Mouse (Mus musculus): ENCODE data around the gene Orai2.
"Not testable (repeated sequence)": the region's sequence is repeated elsewhere in the genome, so short reads cannot be mapped to it uniquely, and the experiment has no call there.

The Orai2 gene

DNA sequence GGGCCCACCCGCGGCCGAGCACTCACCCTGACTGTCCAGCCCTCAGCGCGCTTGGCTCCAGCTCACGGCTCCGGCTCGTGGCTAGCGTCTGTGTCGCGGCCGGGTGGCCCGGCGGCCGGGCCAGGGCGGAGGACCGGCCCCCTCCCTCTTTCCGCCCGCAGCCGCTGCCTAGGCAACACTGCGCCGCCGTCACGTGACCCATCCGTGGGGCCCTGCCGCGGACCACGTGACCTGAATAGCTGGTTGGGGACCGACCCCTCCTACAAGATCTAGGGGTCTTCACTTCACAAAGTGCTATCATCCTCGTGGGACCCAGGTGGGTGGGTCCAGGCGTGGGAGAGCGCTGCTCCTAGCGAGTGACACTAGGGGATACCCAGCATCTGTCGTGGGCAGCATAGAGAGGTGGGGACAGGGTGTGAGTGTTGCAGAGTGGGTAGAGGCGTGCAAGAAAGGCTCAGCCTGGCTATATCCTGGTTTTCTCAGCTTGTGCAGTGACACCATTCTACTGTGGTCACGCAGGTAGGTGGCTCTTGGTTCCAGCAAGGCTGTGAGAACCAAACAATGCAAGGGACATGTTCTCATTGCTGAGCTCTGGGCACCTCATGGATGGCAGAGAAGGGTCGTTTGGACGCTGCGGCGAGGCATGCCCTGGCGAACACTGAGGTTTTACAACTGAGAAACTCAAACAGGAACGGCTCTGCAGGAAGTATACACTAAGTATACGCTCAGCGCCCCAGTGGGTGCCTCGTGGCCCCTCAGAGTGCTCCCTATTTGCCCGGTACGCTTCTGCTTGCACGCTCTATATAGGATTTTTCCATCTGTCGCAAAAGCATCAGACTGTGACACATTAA is at the start of gene Orai2:
Gene Orai2, minus strand, starts transcription at position 202 of the 851 bp plus-strand sequence.
- DNase-seq: peak; percentile 81

DNA sequence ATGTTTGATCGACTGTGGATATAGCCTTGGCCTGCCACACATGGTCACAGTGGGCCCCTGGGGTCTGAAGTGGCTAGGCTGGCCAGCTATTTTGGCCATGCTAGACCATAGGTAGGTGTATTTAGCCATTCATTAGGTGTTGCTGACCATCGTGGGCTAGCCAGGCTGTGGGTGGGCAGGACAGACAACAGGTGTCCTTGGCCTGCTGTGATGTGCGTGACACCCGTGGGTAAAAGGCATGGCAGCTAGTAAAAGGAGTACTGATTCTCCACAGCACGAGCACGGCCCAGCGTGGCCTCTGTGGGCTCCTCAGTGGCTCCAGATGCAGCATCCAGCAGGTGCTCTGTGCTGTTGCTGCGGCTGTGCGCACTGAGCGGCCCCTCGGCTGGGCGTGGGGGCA is 48.1 kb upstream of the Orai2 start:
- no peak for DNase-seq

DNA sequence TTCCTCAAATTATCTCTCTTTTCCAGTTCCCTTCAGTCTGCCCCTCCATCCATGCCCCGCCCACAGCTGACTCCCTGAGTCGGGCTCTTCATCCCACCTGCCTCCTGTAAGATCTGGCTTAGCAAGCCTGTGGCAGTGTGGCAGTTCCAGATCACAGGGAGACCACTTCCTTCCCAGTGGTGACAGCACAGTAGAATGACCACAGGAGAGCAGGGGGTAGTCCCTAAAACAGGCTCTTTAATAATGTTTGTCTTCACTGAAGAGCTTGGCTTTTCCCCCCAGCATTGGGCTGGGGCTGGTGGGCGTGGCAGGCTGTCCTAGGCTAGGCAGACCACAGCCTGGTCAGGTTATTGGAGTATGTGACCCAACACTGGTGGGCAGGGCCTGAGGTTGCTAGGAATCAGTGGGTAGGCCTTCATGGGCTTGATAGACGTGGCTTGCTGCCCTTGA is 47.4 kb upstream of the Orai2 start:
- DNase-seq: no peak

DNA sequence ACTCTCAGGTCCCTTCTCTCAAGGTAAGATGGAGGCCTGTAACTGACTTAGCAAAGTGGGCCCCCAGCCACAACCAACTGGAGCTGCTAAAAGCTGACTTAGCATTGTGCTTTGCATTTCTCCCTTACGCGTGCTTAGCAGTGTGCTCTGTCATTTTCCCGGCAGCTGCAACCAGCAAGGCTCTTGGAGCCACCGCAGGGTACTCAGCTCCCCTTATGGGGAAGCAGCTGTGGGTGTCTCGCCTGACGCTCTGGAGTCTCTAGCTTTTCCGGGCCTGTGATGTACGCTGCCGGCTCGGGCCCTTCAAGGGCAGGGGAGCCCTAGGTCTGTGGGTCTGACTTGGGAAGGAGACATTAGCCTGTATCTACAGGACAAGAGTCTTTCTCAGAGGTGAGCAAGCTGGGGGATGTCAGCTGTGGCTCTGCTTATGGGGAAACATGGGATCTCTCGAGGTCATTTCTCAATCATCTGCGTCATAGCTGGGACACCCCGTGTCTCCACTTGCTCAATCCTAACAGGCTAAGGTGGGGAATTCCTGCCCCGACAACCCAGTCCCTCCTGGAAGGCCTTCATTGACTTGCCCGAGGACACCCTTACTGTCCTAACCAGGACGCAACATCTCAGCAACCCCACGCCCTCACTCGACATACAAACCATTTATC is 46.6 kb upstream of the Orai2 start:
- DNase-seq: no peak

DNA sequence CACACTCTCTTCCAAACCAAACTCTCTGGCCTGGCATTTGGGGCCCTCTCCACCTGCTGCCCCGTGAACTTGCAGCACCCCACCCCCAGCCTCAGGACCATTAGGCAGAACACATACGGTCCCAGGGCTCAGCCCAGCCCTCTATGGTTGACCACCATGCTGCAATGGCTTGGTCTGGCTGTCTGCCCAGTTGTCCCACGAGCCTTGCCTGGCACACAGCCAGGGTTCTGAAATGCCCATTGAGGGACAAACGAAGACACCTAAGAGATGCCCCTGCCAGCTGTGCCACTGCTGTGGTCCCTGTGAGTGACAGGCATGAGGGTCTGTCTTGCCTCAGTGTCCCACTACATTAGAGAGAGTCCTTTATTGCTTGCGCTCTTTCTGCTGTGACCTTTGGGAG is 45.4 kb upstream of the Orai2 start:
- DNase-seq: no peak

DNA sequence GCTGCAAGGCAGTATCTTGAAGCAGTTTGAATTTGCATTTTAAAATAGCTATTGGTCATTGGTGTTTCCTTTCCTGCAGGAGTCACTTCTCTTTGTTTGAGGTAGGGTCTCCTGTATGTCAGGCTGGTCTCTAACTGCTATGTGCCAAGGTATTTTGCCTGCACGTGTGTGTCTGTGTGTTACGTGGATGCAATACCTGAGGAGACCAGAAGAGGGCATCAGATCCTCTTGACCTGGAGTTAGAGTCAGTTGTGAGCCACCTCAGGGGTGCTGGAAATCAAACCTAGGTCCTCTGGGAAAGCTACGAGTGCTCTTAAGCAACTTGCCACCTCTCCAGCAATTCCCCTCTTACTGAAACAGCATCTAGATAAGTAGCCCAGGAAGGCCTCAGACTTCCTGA is 44.7 kb upstream of the Orai2 start:
- DNase-seq: no peak

DNA sequence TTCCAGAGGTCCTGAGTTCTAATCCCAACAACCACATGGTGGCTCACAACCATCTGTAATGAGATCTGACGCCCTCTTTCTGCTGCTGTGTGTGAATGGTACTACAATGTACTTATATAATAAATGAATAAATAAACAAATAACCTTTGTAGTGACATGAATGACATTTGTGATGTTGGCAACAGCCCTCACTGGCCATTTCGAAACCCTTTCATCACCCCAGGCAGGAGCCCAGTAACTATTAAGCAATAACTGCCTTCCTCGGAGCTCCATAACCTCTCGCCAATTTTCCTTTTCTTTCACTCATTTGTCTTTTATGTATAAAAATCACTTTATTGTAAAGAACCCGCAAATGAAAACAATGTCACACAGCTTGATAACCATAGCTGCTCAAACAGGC is 43.2 kb upstream of the Orai2 start:
- DNase-seq: no peak

DNA sequence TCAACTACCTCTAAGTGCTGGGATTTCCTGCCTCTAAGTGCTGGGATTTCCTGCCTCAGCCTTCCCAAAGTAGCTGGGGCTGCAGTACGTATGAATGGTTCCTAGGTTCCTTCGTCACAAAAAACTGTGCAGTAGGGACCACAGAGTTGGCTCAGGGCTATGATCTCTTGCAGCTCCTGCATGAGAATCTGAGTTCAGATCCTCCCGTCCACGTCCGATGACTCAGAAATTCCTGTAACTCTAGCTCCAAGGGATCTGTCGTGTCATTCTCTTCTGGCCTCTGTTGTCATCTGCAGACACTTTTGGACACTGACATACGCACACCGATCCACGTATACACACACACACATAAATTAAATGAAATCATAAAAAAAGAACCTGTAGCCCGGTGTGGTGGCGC is 42.2 kb upstream of the Orai2 start:
- no peak for DNase-seq

DNA sequence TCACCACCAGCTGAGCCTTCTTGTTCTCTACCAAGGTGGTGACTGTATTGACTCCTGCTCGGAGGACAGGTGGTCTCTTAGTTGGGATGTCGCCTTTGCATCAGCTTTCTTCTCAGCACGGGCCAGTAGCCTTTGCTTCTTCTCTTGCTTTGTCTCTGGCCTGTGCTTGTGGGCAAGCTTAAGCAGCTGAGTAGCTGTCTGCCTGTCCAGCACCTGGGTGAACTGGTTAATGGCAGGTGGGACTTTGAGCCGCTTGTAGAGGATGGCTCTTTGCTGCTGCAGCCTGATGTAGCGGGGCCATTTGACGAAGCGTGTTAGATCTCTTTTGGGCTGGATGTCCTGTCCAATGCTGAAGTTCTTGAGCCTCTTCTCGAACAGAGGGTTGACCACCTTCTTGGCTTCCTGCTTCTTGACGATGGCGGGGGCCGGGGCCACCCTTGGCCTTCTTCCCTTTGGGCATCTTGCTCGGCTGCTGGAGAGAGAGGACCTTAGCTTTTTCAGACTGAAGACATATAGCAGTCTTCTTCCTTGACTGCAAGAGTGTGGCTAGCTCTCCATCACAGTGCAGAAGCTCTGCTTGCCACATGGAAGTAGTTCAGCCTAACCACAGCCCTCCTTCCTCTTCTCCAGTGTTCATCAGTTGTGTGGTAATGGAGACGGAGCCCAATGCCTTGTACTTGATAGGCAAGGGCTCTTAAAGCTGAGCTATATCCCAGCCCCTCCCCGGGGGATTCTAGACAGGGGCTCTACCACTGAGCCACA is 41.0 kb upstream of the Orai2 start:
- DNase-seq: not testable (repeated sequence)

DNA sequence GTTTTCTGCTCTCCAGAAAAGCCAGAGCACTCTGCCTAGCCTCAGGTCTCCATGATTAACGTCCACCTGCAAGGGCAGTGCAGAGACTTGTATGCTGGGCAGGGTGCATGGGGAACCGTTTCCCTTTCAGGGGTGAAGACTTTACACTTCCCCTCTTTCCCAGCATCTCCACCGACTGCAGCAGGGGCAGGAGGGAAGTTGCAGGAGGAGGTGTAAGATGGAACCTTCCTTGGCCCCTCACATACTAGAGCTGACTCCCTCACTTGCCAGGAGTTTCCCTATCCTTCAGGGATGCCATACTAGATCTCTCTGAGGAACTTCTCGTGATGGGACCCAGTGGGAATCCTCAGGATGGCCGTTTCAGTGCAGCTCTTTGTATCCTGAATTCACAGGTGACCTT is 40.0 kb upstream of the Orai2 start:
- DNase-seq: no peak

DNA sequence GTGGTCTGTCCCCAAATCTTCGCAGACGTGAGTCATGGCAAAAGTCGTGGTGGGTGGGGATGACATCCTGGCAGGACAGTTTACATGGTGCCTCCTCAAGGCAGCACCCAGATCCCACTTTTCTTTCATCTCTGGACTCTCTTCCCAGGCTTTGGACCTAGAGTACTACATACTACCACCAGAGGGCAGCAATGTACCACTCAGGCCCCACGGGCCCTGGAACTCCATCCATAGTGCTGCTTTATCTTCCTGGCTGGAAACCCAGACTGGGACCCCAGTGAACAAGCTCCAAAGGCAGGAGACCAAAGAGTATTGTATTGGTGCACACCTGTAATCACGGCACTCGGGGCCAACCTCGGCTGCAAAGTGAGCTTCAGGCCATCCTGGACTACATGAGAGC is 31.3 kb upstream of the Orai2 start:
- DNase-seq: peak; percentile 63

DNA sequence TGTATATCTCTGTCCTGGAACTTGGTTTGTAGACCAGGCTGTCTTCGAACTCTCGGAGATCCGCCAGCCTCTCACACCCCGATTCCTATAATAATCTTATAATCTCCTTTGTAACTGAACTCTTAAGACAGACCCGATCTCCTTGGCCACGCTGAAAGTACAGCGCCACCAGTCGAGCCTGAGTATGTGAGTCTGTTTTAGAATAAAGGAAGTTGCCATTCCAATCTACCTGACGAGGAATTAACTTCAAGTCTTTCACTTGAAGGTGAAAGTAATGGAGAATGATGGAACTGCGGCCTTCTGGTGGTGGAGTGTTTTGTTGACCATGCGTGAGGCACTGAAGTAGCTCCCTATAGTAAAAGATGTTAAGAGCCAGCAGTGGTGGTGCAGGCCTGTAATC is 29.0 kb upstream of the Orai2 start:
- DNase-seq: peak; percentile 40

DNA sequence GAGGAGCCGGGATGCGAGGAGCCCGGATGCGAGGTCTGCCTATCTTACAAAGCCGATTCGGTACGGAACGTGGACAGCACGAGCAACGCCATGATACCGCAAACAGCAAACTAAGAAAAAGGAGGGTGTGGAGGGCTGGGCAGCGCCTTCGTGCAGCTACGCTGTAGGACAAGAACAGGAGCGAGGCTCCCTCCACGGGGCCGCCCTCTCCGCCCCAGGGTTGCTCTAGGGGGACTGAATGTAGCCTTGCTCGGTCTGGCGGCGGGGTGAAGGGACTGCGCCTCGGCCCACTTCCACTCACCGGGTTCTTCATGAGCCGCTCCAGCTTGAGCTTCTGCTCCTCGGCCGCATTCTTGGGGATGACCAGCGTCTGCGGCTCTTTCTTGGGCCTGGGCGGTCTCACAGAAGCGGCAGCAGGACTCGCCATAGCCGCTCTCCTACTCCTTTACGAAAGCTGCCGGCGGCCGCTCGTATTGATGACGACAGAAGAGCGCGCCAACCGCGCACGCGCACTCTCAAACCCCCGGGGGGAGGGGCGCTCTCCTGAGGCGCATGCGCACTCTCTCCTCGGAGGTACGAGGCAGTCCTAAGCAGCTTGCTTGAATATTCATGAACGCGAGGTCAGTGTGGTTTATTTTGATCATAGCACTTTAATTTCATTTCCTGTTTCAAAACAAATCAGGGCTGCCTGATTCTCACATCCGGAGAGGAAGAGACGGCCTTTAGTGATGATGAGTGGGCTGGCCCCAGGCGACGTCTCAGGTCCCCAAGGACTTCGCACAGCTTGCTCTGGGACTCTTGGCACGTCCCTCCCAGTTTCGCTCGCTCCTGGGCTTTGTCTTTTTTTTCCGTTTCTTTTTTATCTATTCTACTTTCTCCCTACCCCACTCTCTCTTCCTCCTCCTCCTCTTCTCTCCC is 28.2 kb upstream of the Orai2 start, which contains the start of gene Prkrip1:
Gene Prkrip1, minus strand, starts transcription at position 490 of the 918 bp plus-strand sequence.
- DNase-seq: peak; percentile 93

DNA sequence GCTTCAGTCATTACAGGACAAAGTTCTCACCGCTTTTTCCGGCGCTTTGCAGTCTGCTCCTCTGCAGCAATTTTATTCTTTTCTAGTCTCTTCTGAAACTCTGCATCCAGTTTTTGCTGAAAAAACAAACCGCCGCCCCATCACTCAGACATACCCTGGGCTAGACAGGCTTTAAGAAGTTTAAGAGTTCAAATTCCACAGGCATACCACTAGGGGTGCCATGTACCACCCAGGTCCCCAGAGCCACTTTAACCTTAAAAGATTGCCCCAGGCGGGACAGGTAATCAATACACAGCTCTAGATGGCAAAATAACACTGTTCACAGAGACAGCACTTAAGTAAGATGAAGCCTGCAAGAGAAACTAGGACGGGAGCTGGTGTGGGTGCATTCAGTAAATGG is 21.4 kb upstream of the Orai2 start:
- no peak for DNase-seq

DNA sequence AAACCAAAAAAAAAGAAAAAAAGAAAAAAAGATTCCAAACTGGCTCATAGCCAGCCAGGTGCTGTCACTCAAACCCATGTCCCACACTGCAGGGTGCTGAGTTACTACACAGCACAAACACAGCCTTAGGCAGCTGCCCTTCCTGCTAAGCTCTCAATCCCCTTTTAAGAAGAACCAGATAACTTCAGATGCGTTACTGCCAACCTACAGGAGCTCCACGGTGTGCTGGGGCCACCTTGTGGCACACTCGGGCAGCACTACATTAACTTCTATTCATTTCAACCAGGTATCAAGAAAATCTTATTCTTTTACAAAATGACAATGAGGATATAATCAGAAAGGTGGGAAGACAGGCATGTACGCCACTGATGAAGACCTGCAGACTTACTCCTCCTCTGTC is 16.2 kb upstream of the Orai2 start:
- peak; percentile 66 for DNase-seq

DNA sequence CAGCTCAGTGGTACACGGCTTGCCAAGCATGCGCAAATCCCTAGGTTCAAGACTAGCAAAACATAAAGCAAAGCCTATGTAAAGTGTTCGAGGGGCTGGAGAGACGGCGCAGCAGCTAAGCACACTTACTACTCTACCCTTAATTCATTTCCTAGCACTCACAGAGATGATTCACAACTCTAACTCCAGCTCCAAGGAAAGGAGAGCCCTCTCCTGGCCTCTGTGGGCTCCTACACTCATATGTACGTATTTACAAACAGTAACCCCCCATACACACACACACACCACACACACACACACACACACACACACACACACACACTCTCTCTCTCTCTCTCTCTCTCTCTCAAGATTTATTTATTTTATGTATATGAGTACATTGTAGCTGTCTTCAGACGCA is 13.3 kb upstream of the Orai2 start:
- DNase-seq: no peak

DNA sequence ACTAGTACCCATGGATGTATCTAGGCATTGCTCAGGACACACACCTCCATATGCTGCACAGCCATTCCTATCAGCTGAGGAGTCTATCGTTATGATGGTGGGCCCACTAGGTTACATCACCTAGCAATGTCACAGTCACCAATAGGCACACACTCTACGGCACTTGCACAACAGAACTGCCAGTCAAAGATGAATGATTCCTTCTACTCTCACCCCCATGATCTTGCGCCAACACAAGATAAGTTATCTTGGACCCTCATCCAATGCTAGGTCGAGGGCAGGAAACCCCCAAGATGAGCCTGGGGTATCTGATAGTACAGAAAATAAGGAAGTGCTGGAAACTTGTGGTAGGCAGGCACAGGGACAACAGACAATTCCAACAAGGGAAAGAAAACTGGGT is 12.3 kb upstream of the Orai2 start:
- DNase-seq: no peak

DNA sequence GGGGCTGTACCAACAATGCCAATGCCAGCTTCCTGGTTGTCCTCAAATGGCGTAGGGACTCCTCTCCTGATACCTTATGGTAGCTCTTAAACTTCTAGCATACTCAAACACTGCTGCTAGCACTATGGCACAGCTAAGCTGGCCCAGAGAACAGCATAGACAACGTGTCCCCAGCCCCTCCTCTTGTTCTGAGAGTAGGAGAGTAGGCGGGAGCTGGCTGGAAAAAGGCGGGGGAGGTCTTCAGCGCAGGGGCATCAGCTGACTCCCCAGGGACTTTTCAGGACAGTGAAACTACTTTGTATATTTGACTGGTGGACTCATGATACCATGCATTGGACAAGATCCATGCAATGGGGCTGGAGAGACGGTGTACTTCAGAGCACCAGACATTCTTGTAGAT is 11.5 kb upstream of the Orai2 start:
- DNase-seq: no peak

DNA sequence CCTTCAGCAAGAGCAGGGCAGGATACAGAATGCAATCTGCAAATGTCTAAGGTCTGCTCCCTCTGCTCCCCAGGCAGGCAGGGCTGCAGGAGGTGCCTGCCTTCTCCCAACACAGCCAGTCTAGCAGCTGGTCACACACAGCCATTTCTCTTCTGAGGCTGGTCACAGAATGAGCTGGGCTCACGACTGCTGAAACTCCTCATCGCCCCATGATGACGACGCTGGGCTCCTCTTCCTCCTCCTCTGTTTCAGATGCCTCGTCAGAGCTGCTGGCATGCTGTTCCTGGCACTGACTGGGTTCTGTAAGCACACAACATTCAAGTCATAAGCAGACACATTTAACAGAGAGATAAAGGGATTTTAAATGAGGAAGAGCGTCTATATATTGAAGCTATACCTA is 10.7 kb upstream of the Orai2 start:
- DNase-seq: no peak

DNA sequence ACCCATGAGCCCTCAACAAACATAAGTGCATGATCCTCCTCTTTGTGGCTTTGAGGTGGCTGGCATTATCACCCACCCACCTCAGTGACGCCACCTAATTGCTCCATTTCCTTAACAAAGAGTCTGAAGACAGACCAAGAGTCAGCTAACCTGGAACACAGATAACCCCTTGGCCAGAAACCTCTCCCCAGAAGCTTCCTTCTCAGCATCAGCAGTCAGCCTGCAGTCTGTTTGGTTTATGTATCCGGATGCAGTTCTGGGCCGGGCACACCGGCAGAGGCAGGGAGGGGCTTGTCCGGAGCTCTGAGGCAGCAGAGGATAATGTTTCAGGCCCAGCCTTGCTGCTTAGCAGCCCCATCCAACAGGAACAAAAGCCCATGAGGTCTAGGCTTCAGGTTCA is 9.1 kb upstream of the Orai2 start:
- no peak for DNase-seq

DNA sequence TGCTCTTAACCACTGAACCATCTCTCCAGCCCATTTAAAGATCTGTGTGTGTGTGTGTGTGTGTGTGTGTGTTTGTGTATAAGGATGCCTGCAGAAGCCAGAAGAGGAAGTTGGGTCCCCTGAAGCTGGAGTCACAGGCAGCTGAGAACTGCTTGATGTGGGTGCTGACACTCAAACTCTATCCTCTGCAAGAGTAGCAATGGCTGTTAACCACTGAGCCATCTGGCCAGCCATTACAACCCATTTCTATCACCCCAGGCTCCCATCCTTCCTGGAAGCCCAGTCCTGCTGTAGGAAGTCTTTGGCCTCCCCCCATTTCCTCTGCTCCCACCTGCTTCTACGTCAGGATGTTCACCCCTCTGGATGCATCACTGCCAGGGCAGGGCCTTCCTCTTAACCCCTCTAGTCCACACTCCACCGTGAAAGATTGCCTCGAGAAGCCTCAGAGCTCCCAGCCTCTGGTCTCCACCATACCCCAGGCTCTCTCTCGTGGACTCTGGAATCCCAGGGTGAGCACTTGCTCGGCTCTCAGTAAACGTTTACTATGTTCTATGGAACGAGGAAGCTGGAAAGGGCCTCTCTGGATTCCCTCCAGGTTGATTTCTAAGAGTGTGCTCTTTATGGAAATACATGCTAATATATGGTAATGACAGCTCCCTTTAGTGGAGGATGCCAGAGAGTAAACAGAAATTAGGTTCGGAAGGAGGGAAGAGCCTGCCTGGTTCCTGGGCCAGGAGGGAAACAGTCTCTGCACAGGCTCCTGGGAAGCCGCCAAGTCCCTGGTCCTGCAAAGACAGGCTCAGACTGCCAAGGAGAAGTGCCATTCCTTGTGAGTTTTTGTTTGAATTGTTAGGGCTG is 3.3 kb upstream of the Orai2 start:
- DNase-seq: peak; percentile 70

DNA sequence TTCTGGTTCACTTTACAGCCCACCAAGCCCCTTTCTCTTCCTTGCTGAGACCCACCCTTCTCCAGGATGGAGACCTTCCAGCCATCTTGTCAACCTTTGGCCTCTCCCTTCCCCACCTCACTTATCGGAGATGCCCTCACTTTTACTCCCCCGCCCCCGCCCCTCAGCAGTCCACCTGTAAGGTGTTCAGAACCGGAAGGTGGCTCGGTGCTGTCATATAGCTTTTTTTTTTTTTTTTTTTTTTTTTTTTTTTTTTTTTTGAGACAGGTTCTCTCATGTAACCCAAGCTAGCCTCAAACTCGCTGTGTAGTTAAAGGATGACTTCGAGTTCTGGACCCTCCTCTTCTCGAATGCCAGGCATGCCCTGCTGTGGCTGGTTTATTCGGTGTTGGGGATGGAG is 2.4 kb upstream of the Orai2 start:
- no peak for DNase-seq

All from kidney, adult 18-20 months (tissue).